Mouse (Mus musculus): ENCODE measurements around the gene Mllt3.

The Mllt3 gene

DNA sequence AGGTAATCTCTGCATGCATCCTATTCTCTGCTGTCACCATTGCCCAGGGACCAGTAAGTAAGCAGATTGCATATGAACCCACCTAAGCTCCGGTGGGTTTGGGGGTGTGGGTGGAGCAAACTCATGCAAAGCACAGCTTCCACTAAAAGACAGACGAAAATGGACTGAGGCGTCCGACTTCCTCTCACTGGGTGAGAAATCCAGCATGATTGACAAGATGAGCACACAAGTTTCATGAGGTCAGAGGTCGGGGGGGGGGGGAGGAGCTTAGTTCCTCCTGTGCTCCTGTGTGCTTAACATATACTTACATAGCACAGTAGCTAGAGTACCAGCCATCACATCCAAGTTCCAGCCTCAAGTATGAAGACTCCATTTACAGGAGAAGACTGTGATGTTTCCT is 206.8 kb downstream of the Mllt3 start:
- no peak for DNase-seq (ENCODE audit: low read depth, low spot score)

DNA sequence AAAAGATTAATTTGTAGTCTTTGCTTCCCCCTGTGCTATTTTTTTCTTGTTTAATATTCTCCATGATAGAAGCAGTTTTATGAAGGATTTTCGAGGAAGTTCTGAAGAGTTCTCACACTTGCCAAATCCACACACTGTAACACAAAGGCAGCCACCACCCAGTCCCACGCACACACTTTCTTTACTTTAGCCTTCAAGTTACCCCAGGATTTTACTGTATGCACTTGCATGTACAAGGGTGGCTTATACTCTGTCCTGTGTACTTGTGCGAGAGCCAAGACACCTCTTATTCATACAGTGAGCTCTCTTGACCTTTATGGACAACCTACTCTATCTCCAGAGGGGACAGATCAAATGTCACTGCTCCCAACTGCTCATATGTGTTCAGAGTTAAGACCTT is 209.5 kb downstream of the Mllt3 start:
- peak; percentile 5 for DNase-seq (ENCODE audit: low read depth, low spot score)

DNA sequence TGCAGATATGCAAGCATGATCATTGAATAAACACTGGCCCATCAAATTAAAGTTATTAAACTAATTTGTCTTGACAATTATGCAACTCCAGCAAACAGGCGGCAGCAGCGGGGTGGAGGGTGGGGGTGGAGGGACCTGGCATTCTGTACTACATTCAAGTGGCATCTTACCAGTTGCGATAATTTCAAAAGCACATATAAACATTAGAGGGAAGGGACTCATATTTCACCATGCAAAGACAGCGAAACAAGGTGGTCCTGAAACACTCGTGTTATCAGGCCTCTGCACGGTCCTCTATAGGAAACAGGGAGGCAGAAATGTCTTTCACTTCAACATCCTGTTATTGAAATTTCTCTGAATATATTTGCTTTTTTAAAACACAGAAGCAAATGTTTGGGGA is 210.0 kb downstream of the Mllt3 start:
- DNase-seq (ENCODE audit: low read depth, low spot score) = no peak

DNA sequence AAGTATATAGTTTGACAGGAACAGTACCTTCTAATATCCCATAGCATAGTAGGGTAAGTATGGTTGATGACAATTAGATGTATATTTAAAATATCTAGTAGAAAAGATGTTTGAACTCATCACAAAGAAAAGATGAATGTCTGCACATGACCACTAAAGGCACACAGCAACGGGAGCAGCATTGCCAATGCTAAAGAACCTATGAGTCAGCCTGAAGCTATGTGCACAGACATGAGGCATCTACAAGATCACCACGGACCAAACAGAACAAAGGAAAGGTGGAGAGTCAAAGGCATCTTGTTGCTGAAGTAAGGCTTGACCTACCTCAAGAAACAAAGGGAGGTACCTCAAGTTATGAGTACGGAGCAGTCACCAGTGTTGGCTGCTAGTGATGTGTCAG is 212.3 kb downstream of the Mllt3 start:
- DNase-seq (ENCODE audit: low read depth, low spot score) = no peak

DNA sequence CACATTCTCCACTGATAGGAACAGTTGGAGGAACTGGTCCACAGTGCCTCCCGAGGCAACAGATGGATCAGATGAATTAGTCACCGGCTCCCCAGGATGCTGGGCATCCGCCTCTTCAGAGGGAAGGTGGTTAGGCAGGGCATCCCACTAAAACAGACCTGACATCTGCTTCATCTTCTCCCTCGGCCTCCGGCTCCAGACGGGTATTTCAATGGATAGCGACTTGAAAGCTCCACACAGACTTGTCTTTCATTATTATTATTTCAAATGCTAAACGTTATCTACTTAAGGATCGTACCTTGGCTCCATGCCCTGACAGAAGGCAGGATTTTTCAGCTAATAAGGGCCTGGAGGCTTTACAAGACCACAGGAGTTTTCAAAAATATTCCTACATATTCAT is 214.0 kb downstream of the Mllt3 start:
- no peak for DNase-seq (ENCODE audit: low read depth, low spot score)

DNA sequence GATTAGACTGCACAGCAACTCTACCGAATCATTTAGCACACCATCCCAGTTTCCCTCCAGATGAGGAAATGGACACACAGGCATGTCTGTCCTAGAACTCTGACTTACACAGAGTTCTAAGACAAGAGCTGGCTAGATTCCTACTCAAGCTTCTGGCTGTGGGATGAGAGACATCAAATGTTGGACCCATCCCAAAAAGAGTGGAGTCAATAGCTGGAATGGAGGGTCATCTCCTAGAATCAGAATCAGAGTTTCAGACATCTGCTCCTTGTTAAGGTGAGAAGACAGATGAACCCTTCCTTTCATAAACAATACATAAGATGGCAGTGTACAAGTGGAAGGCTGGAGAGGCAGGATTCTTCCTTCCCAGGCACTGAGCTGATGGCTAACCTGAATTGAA is 214.9 kb downstream of the Mllt3 start:
- DNase-seq (ENCODE audit: low read depth, low spot score) = no peak

DNA sequence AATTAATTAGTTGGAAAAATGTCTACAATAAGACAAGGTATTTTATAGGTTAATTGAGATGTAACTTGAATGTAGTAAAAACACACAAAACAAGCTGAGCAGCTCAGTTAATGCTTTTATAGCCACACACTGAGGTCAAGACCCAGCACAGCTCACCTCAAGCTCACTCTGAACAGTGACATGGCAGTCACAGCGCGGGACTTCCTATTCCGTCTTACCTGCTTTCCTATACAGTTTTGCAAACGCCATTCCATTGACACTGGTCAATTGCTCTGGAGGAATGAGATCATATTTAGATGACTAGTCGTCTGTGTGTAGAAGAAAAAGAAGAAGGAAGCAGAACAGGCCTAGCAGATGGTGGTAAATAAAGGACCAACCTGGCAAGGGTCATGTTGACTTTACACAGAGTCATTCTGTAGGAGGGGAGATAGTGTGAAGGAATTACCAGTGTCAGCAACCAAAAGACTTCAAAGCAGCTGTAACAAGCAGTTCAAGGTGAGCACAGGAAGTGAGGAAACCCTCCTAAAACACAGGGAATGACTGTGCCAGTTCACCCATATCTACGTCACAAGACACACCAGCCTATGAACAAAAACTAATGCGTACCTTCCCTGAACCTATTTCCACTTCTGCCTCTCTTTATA is 217.6 kb downstream of the Mllt3 start:
- DNase-seq (ENCODE audit: low read depth, low spot score) = no peak

DNA sequence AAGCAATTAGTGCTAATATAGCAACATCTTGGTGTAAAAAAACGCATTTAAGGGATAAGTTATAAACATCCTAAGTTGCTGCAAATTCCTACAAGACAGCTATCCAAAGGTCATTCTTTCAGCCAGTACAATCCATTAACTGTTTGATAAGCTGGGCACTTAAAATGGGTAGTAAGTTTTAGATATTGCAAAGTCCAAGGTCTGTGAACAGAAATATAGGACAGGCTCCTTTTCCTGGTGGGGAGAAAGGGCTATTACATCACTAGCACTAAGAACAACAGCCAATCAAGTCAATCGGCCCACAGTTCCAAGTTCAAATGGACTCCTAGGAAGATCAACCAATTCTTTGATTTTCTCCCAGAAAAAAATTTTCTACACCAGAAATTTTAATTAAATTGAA is 221.3 kb downstream of the Mllt3 start:
- no peak for DNase-seq (ENCODE audit: low read depth, low spot score)

DNA sequence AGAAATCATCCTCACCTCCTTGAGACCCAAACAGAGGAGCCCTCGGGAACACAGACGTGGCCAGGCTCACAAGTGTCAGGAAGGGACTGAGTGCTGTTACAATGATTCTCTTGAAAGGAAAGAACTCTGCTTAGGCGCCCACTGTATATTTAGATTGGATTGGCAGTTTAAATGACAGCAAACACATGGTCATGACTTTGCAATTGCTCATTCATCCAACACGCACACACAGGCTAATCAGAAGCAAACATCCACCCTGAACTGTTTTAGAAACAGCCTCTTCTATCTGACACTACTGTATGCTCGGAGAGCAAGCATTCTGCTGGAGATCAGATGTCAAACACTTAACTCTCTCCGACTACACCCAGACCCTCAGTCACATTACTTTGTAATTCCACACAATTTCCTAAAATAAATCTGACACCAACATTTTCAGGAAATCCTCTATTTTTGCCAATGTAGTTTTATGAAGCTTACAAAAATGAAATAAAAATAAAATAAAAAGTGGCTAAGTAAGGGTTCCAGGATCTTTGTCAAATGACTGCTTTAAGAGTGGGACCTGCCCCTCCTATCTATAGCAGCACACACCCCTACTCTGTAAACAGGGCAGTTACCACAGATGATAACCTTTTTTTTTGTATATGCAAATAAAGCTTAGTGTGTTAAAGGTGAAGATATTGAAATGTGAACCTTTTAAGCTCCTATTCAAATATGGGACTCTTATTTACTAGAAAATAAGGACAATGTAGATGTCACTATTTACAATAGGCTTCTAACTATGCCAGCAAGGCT is 226.8 kb downstream of the Mllt3 start:
- no peak for DNase-seq (ENCODE audit: low read depth, low spot score)

DNA sequence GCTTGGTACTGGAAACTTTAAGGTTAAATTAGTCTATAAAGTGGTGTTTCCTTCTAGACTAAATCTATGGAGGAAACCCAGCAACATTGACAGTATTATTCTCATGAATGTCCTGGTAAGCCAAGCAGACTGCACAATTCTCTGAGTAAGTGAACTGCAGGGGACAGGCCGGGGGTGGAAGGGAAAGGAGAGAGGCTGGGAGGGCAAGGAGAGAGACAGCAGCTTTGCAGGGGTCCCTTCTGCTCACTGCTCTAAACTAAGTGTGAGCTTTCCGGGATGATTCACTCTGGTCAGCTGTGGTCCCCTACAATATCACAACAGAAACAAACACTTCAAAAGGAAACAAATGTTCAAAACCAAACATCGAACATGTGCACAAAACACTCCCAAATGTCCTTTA is 228.6 kb downstream of the Mllt3 start:
- DNase-seq (ENCODE audit: low read depth, low spot score) = no peak

DNA sequence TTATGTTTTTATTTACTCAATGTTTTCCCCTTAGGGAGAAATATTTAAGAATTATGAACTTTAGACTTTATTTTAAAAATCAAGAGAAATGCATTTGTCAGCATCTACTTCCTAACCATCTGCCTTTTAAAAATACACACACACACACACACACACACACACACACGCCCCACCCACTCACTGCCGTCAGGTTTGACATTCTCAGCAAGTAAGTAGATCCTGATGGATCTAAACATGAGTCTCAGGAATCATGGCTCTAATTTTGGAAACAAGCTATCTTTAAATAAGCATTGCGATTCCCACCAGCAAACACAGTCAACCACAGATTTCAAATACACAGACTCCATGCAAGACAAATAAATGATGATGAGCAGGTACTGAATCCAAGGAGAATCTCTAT is 229.9 kb downstream of the Mllt3 start:
- DNase-seq (ENCODE audit: low read depth, low spot score) = no peak

DNA sequence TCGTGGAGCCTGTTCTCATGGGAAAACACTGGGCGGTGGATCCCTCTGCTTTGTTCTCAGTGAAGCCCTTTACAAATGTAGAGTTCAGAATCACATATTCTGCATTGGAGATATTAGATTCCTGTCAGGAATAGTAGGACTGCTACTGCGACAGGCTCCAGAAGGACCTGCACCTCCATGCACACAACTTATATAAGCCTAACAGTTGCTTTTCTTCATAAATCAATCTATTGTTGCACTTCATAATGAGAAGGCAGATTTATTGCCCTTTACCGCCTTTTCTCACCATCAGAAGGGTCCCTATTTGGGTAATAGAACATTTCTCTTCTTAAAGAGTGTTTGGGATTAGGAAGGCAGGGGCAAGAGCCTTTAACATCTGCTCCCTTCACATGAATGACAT is 231.0 kb downstream of the Mllt3 start:
- DNase-seq (ENCODE audit: low read depth, low spot score) = no peak

DNA sequence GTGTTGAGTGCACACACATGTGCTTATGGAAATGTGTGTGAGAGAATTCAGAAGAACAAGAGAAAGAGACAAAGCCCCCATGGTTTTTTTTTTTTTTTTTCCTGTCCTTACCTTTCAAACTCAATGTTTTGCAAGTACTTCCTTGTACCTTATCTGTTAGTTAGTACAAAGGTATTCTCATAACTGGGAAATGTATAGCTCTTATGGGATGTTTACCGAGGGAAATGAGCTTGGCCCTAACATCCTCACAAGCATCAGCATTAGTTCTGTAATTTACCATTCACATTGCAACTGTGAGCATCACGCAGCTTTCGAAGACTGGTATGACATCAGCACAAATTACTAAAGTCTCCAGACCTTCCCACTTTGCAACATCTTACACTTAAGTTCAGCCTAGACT is 231.8 kb downstream of the Mllt3 start:
- no peak for DNase-seq (ENCODE audit: low read depth, low spot score)

DNA sequence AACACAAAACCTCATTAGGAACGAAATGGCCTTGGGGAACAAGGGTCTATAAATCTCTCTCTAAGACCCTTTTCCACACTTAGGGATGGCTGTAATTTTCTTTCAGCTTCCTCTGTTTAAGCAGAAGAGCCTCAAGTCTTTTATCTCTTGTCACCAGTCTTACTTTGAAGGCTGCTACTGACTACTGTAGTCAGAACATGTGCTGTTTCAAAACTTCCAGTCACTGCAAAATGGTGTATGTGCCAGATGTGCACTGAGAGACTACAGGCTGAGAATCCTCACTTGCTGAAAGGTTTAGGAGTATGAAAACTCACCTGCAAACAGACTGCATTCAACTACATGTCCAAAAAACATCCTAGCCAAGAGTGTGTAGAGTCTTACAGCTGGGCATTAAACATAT is 232.9 kb downstream of the Mllt3 start:
- DNase-seq (ENCODE audit: low read depth, low spot score) = no peak

DNA sequence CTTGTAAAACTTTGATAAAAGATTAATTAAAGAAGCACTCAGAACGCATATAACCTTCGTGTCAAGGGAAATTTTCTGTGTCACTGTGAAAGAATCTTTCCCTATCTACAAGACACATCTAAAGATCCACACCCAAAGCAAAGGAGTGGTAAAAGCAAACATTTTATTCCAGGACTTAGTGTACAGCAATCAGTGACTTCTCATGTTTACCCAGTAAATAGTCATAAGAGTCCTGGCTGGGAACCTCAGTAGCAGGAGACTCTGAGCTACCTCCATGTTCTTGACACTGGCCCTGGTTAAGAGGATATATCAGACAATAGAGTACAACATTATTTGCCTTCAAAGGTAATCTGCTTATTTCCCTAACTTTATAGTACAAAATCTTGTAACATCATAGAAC is 233.7 kb downstream of the Mllt3 start:
- no peak for DNase-seq (ENCODE audit: low read depth, low spot score)

DNA sequence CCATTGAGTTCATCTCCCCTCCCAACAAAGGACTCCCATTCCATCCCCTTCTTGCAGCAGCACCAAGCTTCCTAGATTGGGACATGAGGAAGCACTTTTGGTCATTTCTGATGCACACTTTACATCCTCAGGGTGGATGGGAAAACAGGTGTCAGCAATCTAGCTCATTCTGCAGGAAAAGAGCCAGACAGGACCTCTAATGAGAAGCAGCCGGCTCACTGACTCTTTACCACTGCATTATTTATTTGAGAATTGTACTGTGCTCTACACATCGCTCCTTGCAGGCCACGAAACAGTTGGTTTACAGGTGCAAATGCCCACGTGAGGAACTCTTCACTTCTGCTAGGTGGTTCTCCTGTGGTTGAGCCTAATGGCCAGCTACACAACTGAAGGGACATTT is 237.9 kb downstream of the Mllt3 start:
- DNase-seq (ENCODE audit: low read depth, low spot score) = no peak

DNA sequence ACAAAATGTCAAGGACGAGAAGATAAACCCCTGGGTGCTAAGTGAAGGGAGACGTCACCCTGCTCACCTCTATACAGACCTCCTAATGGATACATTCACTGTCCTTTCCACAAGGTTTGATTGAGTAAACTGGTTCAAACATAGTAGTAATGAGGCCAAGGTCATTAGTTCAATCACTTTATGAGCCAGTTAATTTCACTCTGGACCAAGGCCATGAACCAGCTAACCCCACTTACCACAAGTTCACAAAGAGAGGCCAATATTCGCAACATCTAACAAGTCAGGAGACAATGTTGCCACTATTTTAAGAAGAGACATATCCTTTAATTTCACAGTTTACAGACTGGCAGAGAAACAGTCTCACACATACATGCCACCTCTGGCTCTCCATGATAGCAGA is 238.9 kb downstream of the Mllt3 start:
- DNase-seq (ENCODE audit: low read depth, low spot score) = no peak

DNA sequence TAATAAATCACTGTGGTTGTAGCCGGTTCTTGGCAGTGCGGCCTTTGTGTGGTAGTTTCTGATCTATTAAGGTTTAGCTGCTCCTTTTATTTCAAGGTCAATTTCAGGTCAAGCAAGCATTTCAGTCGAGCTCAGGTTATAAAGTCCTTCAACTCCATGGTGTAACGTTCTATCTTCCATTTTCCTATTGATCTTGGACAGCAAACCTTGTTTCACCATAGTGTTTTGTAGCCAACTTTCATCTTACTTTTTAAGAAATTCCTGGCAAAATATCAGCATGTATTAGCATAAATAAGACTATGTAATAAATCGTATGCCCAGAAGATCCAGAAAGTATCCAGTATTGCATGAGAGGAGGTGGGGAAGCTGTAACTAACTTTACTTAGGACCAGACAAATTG is 240.7 kb downstream of the Mllt3 start:
- no peak for DNase-seq (ENCODE audit: low read depth, low spot score)

DNA sequence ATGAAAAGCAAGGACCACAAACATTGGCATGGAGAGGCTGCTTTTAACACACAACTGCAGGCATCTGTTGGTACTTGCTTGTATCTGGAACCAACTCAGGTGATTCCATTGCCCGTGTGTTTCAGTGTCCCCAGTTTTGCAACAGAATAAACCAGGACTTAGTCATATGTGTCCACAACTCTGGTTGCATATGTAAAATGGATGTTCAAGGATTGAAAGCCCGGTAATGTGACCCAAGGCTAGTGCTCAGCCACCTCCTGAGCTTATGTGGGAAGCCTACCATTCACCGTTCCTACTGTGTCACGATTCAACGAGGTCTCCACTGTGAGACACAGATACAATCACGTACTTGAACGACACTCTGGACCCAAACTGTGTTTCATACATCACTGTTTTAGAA is 243.7 kb downstream of the Mllt3 start:
- no peak for DNase-seq (ENCODE audit: low read depth, low spot score)

DNA sequence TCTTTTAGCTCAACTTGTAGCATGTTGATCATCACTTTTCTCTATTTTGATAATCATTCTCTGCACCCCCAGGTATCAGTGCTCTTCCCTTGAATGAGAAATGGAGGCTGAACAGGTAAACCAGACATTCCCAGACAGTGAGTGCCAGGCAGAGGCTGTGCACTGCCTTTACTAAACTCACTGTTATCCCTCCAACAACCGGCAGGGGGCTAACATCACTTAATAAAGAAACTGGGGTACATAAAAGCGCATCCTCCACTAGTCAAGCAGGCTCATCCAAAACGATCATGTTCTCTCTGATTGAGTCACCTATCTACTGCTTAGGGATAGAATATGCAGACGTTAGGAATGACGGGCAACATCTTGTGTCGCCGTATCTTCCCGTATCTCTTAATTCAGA is 244.5 kb downstream of the Mllt3 start:
- DNase-seq (ENCODE audit: low read depth, low spot score) = peak; percentile 72

DNA sequence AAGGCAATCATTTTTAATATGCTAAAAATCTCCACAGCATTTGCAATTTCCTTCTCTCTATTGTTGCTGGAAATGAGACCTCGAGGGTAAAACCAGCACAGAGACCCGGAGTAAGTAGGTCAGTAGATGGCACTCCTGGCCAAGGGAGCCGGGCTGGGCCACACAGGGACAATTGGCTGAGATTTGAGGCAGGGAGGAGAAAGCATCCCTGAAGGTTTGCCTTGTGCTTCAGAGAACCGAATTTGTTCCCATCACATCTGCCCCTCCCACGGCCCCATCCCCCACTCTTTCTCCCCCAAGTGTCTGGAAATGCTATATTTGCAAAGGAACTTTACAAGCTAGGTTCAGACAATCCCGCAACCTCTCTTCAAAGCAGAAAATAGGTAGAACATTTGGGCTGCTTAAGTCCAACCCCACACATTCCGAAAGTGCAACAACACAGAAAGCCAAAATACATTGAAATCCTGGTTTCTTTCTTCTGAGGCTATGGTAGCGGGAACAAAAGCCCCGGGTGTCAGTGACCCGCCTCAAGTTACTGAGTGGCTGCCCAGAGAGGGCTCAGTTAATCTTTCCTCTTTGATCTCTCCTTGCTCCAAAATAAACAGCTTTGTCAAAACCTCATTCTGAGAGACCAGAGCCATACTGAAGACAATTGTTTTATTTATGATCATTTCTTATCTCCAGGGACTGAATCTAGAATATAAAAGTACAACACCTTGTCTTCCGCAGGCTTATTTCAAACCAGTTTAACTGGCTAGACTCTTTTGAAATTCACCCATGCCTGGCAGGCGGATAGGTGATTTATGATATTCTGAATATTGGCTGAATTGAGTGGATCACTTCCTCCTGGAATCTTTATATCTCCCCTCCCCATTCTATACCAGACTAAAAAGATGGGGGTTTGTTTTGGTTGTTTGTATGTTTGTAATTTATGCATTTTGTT is 247.8 kb downstream of the Mllt3 start:
- peak; percentile 15 for DNase-seq (ENCODE audit: low read depth, low spot score)

DNA sequence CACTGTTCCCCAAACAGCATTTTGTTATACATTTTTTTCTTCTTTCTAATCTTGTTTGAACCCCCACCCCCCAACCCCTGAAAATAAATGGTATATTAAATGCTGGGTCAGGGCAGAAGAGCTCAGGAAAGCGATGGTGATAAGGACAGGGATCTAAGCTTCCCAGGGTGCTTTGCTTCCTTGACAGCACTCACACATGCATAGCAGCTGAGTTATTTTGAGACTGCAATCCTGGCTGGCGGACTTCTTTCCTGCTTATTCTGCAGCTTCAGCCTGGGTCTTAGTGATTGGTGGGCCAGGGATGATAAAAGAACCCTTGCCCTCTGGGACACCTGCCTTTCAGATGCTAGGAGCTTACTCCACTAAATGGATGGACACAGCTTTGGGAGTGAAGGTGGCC is 249.4 kb downstream of the Mllt3 start:
- DNase-seq (ENCODE audit: low read depth, low spot score) = no peak

DNA sequence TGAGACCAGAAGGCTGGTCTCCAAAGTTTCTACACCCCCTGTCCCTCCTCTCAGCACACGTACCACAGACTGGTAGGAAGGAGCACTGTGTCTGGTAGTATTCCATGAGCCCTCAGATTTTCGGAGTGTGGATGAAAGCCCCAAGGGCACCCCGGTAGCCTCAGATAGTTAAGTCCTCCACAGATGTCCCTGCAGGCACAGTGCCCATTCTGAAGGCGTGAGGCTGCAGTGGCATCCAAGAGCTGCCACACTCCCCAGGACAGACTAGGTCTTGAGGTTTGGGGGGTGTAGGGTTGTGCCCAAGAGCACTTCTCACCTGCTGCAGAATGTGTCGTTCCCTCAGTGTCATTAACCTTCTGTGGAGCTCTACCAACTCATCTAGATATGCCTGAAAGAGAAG is 251.2 kb downstream of the Mllt3 start:
- no peak for DNase-seq (ENCODE audit: low read depth, low spot score)

All from CD4-positive, CD25-positive, alpha-beta regulatory T cell, adult 2 months (primary cell).